Mouse (Mus musculus): ENCODE measurements at regions not wholly inside any gene's neighbourhood (a gene's known extent, or its start where the extent isn't known, plus 50 kb on each side); places are given as distances from the start of the nearest gene placed in this dataset.

DNA sequence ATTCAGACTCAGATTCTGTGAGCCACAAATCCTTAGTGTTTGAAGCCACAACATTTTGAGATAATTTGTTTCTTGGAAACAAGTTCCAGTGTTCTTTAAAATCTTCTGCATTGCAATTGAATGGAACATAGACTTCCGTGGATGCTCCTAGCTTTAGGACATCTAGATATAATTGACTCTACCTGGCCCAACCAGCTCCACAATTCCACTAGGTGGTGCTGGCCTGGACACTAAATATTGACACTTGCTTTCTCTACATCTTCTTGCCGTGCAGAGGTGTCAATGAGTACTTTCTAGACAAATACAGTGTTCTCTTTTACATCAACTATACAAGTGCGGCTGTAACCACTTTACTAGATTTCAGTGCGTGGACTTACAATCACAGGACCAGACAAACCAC, 63.4 kb upstream of the Gm47985 start:
- no peak for DNase-seq (ENCODE audit: low read depth, low spot score)

DNA sequence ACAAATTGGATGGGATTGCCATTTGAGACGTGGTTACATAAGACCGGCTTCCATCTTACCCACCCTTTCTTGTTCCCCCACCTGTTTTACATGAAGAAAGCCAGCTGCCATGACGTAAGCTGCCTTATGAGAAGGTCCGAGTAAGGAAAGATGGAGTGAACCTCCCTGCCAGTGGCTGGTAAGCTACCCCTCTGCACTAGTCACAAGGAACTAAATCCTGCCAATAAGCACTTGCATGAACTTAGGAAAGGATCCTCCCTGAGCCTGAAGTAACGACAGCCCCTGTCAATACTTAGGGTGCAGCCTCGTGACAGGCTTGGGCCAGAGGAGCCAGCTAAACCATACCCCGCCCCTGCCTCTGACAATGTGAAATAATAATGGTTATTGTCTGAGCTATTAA, 62.8 kb upstream of the Gm47985 start:
- DNase-seq (ENCODE audit: low read depth, low spot score), result no peak

DNA sequence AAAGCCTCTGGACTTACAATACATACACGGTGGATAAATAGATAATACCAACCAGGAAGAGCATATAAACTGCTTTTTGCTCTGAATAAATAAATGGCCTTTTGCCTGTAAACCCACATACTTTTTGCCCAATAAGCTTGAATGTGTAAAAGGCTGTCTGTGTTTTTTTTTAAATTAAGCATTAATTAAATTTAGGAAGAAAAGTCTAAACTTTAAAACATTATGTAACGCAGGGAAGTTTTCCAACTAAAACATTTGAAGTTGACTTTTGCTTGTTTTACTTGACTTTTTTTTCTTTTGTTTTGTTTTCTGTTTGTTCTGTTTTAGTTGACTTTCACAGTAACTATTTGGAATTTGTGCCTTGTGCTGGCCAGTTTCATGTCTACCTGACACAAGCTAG, 60.7 kb upstream of the Gm47985 start:
- no peak for DNase-seq (ENCODE audit: low read depth, low spot score)

DNA sequence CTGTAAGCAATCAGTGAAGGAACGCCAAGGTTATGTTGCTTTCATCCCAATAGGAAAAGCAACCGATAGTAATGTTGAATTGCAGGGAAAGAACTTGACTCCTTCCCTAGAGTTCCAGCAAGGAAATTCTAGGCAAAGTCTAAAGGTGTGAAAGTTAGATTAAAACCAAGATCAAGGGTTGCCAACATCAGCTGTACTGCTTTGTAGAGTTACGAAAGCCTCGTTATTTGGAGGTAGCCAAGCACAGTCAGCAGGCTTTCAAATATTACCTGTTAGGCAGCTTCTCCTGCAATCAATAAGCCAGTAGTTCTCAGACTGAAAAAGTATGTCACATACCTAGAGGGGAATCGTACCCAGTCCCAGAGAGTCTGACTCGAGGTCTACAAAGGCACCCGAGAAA, 58.4 kb upstream of the Gm47985 start:
- no peak for DNase-seq (ENCODE audit: low read depth, low spot score)

DNA sequence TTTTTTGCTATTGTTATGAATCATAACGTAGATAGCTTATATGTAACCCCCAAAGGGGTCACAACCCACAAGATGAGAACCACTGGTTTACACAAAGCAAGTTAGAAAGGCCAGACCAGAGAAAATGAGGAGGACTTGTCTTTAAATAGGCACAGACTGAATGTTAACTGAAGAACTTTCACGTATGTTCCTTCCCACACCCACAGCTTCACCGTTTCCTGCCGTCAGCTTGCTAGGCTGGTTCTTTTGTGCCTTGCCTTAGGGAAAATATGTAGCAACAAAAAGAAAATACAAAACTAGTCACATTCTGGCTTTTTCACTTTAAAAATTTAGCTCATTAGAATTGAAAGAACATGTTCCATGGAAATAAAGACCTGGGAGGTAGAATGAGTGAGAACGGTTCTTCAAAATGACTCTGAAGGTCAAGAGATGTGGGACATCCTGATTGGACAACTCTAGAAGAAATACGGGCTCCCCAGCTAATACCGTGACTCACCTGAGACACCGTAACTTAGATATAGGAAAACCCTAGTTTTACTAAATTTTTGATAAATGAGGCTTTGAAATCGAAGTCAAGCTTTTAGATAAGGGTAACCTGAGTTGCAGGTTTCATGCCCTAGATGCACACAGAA, 57.2 kb upstream of the Gm47985 start:
- no peak for DNase-seq (ENCODE audit: low read depth, low spot score)

DNA sequence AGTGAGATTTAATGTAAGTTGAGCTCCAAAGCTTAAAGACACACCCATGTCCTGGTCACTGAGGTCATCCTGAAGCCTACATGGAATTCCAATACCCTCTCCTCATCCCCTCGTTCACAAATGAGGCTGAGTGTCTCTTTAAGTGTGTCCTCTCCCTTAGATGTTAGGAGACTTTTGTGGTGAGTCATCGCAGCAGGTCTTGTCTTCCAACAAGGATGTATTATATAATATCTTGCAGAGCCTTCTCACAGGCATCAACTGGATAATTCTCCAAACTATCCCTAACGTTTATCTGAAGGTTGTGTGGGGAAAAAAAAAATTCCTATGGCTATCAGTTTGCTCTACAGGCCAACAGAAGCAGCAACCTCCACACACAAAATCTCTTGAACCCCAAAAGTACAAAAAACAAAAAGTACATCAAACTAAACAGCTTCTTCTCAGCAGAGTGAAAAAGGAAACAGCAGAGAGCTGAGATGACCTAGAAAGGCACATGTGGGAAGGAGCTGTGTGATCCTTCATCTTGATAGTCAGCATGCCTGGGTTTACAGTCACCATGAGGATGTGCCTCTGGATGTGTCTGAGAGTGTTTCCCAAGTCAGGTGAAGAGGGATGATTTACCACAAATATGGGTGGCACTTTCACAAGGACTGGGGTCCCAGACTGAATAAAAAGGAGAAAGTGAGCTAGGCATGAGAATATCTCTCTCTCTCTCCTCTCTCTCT, 56.4 kb upstream of the Gm47985 start:
- DNase-seq (ENCODE audit: low read depth, low spot score), result no peak

DNA sequence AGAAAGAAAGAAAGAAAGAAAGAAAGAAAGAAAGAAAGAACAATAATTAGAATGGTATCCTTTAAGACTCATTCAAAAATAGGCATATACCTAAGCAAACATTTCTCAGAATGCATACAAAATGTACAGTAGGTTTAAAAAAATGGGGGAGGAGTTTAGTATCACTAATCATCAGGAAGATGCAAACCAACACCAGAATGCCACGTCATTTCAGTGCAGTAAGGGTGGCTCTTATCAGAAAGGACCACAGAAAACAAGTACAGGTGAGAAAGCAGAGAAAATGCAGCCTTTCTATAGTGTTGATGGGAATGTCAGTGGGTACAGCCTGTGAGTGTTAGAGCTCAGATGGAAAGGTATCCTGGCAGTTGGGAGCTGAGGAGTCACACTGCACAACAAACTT, 55.6 kb upstream of the Gm47985 start:
- no peak for DNase-seq (ENCODE audit: low read depth, low spot score)

DNA sequence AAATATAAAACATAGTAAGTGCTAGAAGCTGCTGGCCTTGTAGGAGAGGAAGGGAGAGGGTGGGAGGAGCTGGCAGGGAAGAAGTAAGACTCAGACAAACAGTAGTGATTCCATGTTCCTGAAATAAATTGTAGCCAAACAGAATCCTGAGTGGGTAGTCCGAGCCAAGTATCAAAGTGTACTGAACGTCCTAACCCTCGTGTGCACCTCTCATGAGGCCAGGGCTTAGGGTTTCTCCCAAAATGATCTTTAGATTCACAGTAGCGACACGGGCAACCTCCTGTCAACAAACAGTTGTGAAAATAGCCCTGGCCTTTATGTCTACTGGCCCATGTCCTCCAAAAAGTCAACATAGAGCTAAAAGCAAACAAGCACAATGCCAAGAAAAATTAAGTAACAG, 54.3 kb upstream of the Gm47985 start:
- DNase-seq (ENCODE audit: low read depth, low spot score), result no peak

DNA sequence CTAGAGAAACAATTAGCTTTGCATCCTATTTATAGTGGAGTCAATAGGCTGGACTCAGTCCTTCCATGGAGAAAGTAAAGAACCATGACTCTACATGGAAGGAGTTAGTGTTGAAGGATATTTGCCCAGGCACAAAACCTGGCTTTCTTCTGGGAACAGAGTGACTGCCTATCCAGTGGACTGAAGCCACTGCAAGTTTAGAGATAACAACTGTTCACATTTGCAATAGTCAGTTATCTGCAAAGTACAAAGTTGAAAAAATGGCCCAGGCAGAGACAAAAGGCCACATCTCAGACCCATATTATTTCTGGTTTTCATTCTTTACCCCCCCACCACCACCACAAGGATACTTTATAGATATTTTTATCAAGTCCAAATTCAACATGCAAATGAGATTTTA, 53.4 kb upstream of the Gm47985 start:
- DNase-seq (ENCODE audit: low read depth, low spot score), result no peak

DNA sequence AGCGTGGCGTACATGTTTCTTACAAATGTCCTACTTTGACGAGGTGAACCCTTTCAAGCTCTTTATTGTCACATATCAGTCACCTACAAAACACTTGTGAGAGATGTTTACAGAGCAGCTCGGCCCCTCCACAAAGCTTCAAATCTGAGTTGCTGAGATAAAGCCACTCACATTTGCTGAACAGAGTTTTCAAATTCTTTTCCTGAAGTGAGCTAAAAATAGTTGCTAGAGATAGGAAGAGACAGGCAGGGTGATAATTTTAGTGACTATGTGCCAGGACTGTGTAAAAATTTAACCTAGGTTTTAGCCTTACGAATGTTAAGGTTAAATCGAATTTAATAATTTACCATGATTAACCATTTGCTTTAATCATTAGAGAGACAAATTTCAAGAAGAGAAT, 52.3 kb upstream of the Gm47985 start:
- no peak for DNase-seq (ENCODE audit: low read depth, low spot score)

DNA sequence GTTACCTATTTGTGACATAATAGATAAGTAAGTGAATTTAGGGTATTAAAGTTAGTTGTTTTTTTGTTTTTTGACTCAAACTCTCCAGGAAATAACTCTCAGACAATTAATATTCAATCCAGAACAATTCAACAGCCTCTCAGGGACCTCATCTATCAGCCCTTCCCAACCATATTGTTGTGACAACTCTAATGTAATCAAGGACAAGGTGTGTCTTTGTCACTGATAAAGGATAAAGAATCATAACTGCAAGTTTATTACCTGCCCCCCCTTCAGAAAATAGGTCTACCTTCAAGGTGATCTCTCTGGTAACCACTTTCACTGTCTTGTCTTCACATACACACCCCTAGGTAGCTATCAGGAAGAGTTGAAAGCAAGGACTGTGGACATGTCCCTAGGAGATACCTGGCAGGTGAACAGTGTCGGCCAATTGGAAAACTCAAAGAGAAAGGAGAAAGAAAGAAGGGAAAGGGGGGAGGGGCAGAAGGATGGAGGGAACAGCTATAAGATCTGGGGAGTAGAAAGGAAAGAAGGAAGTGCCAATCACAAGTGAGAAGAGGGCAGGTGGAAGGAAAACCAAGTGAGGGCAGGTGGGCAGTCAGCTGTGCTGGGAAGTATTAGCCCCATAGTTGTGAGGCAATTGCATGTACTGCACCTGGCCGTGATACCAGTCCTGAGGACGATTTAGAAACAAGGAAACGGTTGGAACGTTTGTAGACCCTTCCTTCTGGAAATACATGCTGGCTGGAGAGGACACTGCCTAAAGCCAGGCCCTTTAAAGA, 51.3 kb upstream of the Gm47985 start:
- DNase-seq (ENCODE audit: low read depth, low spot score), result no peak

DNA sequence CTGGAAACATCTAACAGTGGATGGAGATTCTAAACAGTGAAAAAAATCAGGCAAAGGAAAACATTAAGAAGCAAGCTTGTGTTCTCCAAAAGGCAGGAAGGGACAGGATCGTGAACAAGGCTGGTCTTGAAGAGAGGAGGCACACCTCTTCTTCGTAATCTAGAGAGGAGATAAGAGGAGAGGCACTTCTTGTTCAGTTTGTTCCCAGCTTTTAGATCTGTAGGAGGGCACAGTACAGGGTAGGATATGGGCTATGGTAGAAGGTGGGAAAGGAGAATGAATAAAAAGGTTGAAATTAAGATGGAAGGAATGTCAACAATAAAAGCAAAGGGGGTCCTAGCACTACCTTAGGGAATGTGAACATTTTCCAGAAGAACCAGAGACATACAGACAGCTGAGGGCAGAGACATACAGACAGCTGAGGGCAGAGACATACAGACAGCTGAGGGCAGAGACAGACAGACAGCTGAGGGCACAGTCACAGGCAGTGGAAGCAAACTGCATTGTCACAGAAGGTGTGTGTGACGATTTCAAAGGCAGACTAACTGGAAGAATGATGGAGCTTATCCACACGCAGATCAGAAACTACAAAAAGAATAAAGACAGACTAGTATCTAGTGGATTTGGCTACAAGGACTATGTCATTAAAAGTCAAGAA, 50.6 kb upstream of the Gm47985 start:
- DNase-seq (ENCODE audit: low read depth, low spot score), result no peak
